Mouse (Mus musculus) liver, adult 2 months (tissue): ENCODE data around the gene Klk1b5.
"Not testable (repeated sequence)": the region's sequence is repeated elsewhere in the genome, so short reads cannot be mapped to it uniquely, and the experiment has no call there.

Experiments
- CTCF ChIP-seq: fragments of 200-500 bp; IDR thresholded peaks from 2 replicates; pipeline ENCODE4 v1.5.1; 2011; ENCODE audit warnings: low read depth, low read length, control low read depth
- POLR2A ChIP-seq: fragments of 200-500 bp; IDR thresholded peaks from 2 replicates; pipeline ENCODE4 v1.6.1; 2011; ENCODE audit warnings: low read length, control low read depth; ENCODE audit not compliant: insufficient read depth; ENCODE audit errors: extremely low read depth

GRCm38 (mm10) chr7:44221601-44222000, 5.9 kb downstream of the Klk1b5 start:
- TF ChIP-seq CTCF, POLR2A: not testable (repeated sequence)
